Mouse (Mus musculus) hindbrain, embryonic 10.5 days (tissue): ENCODE results near the gene Tbcd. TPM values are rescaled to one million over a fixed set of nuclear protein-coding genes. Genes with fewer than 3 reads are reported as not detected.

Experiments
- DNase-seq: peaks from one replicate; pipeline ENCODE4 v3.0.0-alpha.2; 2017; ENCODE audit warnings: low spot score
- H3K27ac ChIP-seq: fragments of 300-500 bp; sonication (generic); 2 replicates; pipeline ENCODE4 v1.5.1; 2016; ENCODE audit warnings: mild to moderate bottlenecking, moderate library complexity
- H3K27me3 ChIP-seq: fragments of 300-500 bp; sonication (generic); 2 replicates; pipeline ENCODE4 v1.6.1; 2016; ENCODE audit warnings: mild to moderate bottlenecking; ENCODE audit not compliant: poor library complexity, insufficient read depth, severe bottlenecking
- H3K36me3 ChIP-seq: fragments of 300-500 bp; sonication (generic); 2 replicates; pipeline ENCODE4 v1.6.1; 2016; ENCODE audit warnings: mild to moderate bottlenecking, moderate library complexity
- H3K4me1 ChIP-seq: fragments of 300-500 bp; sonication (generic); replicated peaks from 2 replicates; pipeline ENCODE4 v1.6.1; 2016; ENCODE audit warnings: mild to moderate bottlenecking
- H3K4me3 ChIP-seq: fragments of 300-500 bp; sonication (generic); 2 replicates; pipeline ENCODE4 v1.5.1; 2016; ENCODE audit warnings: mild to moderate bottlenecking, moderate library complexity
- H3K9me3 ChIP-seq: fragments of 300-500 bp; sonication (generic); 2 replicates; pipeline ENCODE4 v1.6.1; 2016; ENCODE audit warnings: mild to moderate bottlenecking, moderate library complexity
- WGBS: fragments of 180-500 bp; shearing (Covaris S2); methylation state at CpG from one replicate; pipeline ENCODE4 v1.1.7; 2016; 5-methylcytosine and 5-hydroxymethylcytosine counted together
- polyA plus RNA-seq: library from polyadenylated mRNA; unstranded; fragments of >200 nt; fragmentation: Nextera tagmentation; extraction: Ambion mirVana; gene quantifications from 2 replicates; pipeline ENCODE4 v1.2.1, GENCODE M21; 2016

Gene Tbcd
- 59.0 and 61.8 TPM in 2 replicates for polyA plus RNA-seq

DNA sequence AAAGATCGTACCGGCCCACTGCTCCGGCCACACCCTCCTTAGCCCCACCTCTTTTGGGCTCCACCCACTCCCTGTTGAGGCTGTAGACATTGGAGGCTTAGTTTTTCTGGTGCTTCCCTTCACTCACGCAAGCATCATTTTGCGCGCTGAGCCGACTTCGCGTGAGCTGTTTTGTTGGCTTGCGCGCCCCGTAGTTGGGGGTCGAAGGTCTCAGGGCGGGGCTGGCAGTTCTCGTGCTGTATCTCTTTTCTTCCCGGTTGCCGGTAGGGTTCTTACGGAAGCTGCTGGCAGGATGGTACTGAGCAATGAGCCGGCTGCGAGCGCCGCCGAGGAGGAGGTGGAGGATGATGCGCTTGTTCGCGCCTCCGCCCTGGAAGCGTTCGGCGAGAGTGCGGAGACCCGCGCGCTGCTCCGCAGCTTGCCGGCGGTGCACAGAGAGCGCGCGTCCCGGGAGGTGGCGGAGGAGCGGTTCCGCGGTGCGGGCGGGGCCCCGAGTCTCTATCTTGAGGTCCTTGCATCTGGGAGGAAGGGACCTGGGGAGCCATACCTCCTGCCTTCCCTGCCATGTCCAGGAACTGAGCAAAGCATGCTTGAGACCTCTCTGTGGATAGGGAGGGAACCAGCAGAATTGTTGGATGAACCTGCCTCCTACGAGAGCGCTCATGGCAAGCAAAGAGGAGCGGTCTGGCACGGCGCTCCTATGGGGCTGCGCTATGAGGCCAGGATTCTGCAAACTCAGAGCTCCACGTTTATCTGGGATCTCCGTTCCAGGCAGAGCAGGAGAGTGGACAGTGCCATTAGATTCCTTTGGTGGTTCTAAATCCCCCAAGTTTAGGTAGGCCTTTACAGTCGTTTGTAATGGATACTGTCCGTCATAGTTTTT lies at the start of gene Tbcd:
Gene Tbcd, plus strand, starts transcription at position 197 of the 883 bp plus-strand sequence.
- H3K27ac ChIP-seq = peak within 1 kb of the TSS; percentile 88
- under 1% methylated on average over 58 of the region's 58 CpGs for WGBS

DNA sequence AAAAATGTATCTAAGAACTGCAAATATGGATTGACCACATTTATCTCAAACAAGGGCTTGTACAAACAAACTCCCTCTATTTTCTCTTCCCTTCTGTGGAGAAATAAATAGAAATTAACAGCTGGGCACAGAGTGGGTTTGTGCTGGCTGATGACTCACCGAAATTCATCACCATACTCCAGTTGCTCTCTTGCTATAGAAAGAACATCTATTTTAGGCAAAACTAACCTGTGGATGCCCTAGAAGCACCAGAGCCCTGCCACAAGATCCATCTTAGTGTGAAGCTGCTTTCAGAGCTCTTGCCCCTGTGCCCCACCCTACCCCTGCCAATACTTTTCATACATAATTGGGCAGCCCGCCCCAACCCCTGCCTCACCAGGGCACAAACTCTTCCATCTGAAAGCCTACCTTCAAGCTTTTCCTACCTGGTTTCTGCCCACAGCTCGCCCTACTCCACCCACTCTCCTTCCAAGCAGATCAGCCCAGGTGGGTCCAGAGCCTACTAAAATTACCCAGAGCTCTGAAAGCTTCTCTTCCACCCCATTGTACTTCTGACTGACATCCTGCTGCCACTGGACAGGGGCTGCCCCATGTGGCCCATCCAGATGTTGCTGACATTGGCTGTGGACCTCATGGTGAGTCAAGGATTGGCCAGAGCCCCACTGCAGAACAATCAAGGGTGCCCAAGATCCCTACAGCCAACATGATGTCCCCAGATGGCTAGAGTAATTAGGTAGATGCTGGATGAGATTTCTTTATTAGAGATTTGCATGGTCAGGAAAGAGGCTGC lies 44.2 kb upstream of the Tbcd start:
- Histone ChIP-seq H3K4me1 (no peaks in the 10 kb centered on the region), H3K4me3 (no peak overlapping the region), H3K36me3 (no peaks in the 10 kb centered on the region), H3K9me3 (no peaks in the 10 kb centered on the region), H3K27me3 (no peaks in the 10 kb centered on the region), H3K27ac (no peak overlapping the region)
- 78% methylated on average over 3 of the region's 3 CpGs for WGBS
- DNase-seq = no peak

More for the DNA sequence above, at the start of gene Tbcd:
- H3K27me3 ChIP-seq = peaks cover 6% of the 10 kb centered on the region; the same call in 1 of the 2 replicates
- peak within 1 kb of the TSS; percentile 85 for H3K4me3 ChIP-seq
- H3K9me3 ChIP-seq = no peaks in the 10 kb centered on the region
- H3K4me1 ChIP-seq = peaks cover 22% of the 10 kb centered on the region
- DNase-seq = peak; percentile 96
- H3K36me3 ChIP-seq = peaks cover 28% of the 10 kb centered on the region

DNA sequence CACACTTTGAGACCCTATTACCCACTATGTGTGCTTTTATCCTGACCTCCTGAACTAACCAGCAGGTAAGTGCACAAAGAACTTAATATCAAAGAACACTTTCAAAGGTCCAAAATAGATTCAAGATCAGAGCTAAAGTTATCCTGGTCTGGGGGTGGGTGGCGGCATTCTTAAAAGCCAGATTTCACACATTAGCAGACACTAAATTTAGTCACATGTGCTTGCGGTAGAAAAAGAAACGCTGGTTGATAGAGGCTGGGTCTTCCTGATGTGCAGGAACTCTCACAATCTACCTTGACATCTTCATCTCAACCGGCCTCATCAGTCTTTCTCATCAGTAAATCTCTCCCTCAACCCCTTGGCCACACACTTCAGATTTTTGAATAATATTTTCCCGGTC lies 37.0 kb upstream of the Tbcd start:
- H3K27me3 ChIP-seq = no peaks in the 10 kb centered on the region
- WGBS = 87% methylated on average over 5 of the region's 5 CpGs
- no peak overlapping the region for H3K4me3 ChIP-seq
- no peaks in the 10 kb centered on the region for H3K4me1 ChIP-seq
- no peak overlapping the region for H3K27ac ChIP-seq
- DNase-seq = no peak
- no peaks in the 10 kb centered on the region for H3K36me3 ChIP-seq
- no peaks in the 10 kb centered on the region for H3K9me3 ChIP-seq

DNA sequence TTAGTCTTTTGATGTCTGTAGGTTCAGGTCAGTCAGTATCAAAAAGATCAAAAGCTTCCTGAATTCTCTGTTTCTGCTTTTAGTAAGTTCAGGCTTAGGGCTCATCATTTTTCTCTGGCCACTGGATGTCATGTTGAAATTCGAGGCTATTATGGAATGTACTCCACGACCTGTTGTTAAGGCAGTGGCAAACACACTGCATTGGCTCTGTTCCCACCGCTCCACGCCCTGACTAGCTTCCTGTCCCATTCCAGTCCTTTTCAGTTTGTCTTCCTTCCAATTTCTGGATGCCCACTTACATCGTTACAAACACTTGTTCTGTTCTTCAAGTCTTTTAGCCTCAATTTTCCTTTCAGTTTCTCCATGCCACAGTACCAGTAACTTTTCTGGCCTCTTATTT lies 36.4 kb upstream of the Tbcd start:
- no peaks in the 10 kb centered on the region for H3K36me3 ChIP-seq
- no peak overlapping the region for H3K27ac ChIP-seq
- peaks cover under 1% of the 10 kb centered on the region for H3K4me1 ChIP-seq
- DNase-seq = no peak
- no peak overlapping the region for H3K4me3 ChIP-seq
- H3K9me3 ChIP-seq = no peaks in the 10 kb centered on the region
- WGBS = 85% methylated on average over 5 of the region's 5 CpGs
- no peaks in the 10 kb centered on the region for H3K27me3 ChIP-seq

DNA sequence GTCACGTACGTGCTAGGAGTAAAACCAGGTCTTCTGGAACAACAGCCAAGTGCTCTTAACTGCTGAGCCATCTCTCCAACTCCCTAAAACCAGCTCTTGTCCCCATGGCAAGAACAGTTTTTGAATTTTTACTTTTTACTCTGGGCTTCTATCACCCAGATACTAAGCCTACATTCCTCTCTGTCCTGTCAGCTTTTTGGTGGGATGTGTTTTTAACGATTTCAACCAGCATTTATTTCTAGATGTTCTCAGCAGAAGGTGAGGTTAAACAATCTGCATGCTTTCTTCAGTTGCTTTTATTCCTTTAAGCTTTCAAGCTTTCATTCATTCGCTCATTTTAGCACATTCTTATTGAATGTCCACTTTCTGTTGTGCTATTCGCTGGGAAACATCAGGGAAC lies 33.8 kb upstream of the Tbcd start:
- H3K4me3 ChIP-seq = no peak overlapping the region
- DNase-seq = no peak
- no peaks in the 10 kb centered on the region for H3K9me3 ChIP-seq
- 85% methylated on average over 5 of the region's 5 CpGs for WGBS
- no peaks in the 10 kb centered on the region for H3K36me3 ChIP-seq
- no peak overlapping the region for H3K27ac ChIP-seq
- no peaks in the 10 kb centered on the region for H3K27me3 ChIP-seq
- peaks cover 18% of the 10 kb centered on the region for H3K4me1 ChIP-seq

DNA sequence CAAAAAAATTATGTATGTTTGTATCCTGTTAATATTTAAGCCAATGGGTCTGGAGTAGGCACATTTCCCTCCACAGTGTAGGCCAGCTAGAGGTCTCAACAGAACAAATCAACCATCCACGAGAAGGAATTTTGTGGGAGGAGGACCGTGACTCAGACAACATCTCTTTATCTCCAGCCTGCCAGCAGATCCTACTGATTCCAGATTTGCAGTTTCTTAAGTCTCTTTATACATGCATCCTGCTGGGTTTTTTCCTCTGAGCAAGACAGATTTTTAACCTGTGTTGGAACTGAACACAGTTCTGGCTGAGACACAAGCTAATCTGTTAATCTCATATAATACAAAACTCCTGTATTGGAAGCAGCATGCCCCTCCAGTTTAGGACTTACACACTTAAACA lies 32.8 kb upstream of the Tbcd start:
- Histone ChIP-seq H3K27ac (no peak overlapping the region), H3K4me3 (no peak overlapping the region), H3K36me3 (no peaks in the 10 kb centered on the region), H3K27me3 (no peaks in the 10 kb centered on the region), H3K9me3 (no peaks in the 10 kb centered on the region), H3K4me1 (peaks cover 18% of the 10 kb centered on the region)
- no peak for DNase-seq
- WGBS = 74% methylated on average over 2 of the region's 2 CpGs

DNA sequence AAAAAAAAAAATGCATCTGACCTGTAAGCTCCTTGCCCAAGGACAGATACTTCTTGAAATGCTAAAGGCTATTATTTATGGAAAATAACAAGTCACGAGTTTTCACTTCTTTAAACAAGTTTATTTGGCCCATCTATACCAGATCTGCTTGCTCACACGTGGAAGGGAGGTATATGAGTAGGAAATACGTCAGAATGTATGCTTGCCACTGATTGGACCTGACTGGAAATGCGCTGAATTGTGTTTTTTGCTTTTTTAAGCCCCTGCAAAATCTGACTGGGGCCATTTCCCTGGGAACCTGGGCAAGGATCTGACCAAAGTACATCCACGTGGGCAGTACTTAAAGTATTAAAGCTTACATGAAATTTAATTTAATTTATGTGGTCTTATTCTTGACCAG lies 31.4 kb upstream of the Tbcd start:
- Histone ChIP-seq H3K4me1 (peaks cover 18% of the 10 kb centered on the region), H3K27ac (no peak overlapping the region), H3K27me3 (no peaks in the 10 kb centered on the region), H3K36me3 (no peaks in the 10 kb centered on the region), H3K9me3 (no peaks in the 10 kb centered on the region), H3K4me3 (peak overlapping the region; percentile 74)
- WGBS = 58% methylated on average over 5 of the region's 5 CpGs
- DNase-seq = no peak

DNA sequence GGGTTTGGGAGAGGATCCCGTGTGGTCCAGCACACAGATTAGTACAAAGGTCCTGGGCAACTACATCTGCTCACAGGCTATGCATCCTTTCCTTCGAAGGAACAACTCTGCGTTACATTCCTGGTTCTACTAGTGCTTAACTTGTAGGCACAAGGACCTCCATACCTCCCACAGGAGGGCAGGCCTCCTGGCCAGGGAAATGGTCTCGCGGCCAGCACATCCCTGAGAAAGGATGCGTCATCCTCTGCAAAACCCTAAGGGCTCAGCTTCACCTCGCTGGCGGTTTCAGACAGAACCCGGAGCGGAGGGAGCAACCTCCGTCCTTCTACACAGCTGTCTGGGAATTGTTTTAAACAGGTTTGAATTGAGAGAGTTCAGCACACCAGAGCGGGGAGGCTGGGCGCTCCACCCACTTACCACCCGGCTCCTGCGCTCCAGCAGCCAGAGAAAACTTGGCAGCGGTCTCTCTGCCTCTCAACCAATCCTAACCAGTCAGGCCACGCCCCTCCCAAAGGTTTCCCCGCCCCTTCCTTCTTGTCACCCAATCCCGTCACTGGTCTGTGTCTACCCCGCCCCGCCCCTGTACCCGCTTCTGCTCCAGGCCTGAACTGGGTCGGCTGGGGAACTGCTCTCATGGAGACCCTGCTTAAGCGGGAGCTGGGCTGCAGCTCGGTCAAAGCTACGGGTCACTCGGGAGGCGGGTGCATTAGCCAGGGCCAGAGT lies 30.8 kb upstream of the Tbcd start, which contains the start of gene Fn3krp:
Gene Fn3krp, plus strand, starts transcription at position 572 of the 723 bp plus-strand sequence.
- H3K9me3 ChIP-seq = no peaks in the 10 kb centered on the region
- DNase-seq = peak; percentile 98
- WGBS = 2% methylated on average over 28 of the region's 28 CpGs
- H3K4me1 ChIP-seq = peaks cover 18% of the 10 kb centered on the region
- H3K27ac ChIP-seq = peak within 1 kb of the TSS; percentile 85
- H3K36me3 ChIP-seq = no peaks in the 10 kb centered on the region
- H3K4me3 ChIP-seq = peak within 1 kb of the TSS; percentile 74
- no peaks in the 10 kb centered on the region for H3K27me3 ChIP-seq

DNA sequence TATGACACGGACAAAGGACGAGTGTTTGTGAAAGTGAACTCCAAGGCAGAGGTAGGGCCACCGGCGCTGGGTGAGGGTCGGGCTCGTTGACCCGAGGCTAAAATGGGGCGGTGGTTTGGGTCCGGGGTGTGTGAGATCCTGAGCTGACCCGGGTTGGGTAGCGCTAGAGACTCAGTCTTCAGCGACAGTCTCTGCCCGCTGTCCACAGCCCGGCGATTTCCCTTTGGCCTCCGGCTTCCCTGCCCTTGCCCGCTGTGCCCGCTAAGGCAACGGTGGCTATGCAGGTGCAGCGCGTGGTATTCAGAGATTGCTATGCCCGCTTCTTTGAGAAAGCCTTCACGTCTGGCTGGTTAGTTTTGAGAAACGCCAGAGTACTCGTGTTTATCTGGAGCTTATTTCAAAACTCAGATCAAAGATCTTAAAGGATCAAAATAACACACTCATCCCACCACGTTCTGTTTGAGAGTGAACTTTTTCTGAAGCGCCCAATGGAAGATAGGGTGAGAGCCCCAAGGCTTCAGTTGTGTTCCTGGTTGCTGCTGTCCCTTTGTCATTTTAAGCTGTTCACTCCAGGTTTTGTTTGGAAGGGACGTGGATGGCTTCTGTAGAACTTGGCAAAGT lies 30.1 kb upstream of the Tbcd start:
- WGBS = 1% methylated on average over 28 of the region's 28 CpGs
- Histone ChIP-seq H3K4me1 (peaks cover 18% of the 10 kb centered on the region), H3K27ac (peak overlapping the region; percentile 85), H3K36me3 (no peaks in the 10 kb centered on the region), H3K9me3 (no peaks in the 10 kb centered on the region), H3K4me3 (peak overlapping the region; percentile 74), H3K27me3 (no peaks in the 10 kb centered on the region)
- DNase-seq = no peak

DNA sequence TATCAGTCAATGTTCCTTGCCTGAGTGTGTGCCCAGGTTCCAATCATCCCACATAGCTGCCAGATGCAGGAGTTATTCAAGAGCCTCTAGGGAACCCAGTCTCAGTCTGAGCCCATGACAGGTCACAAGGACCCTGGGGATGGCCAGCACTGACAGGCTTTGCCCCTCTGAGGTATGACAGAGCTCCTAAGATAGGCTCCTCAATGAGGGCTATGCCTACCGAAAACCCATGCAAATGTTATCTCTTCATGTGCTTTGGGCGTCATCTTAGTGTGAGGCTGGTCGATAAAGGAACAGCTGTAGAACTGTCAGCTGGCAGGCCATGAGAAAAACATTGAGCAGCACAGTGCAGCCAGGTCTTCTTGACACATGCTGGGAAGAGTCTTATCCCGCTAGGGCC lies 18.4 kb upstream of the Tbcd start:
- Histone ChIP-seq H3K36me3 (peaks cover 22% of the 10 kb centered on the region), H3K4me3 (no peak overlapping the region), H3K4me1 (peaks cover 17% of the 10 kb centered on the region), H3K27me3 (peaks cover 17% of the 10 kb centered on the region), H3K9me3 (no peaks in the 10 kb centered on the region), H3K27ac (no peak overlapping the region)
- WGBS = 82% methylated on average over 4 of the region's 4 CpGs
- DNase-seq = no peak

DNA sequence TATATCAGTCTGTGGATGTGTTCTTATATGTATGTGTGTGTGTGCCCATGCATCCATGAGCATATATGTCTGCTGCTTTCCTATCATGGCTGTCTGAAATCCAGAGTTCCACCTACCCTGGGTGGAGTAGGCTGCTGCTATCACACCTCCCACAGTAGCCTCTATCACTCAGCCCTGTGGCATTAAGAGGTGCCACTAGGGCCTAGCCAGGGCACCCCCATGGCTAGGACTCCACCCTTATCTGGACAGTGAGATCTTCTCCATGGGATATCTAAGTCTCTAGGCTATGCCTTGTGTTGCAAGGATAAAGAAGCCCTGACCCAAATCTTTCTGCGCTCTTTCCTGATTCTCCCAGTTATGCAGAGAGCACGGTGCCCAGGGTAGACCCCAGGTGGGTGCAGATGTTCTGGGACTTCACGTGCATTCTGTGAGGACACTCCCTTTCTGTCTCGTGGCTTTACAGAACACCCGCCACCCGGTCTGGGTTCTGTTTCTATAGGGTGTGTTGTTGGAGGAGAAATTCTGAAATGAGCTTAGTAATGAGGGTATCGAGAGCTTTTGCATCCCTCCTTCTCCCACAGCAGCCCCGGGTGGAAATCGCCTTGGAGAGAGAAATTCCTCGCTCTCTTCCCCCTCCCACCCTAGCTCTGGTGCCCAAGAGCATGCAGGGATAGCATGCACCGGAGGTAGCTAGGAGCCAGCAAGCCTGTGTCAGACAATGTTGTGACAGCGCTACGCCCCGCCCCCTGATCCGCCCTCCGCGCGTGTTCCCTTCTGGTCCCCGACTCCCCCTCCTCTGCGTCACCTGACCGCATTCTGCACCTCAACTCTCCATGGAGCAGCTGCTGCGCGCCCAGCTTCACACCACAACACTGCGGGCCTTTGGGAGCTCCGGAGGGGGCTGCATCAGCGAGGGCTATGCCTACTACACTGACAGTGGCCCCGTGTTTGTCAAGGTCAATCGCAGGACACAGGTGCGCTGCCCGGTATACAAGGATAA lies 17.3 kb upstream of the Tbcd start, which contains the start of gene Fn3k:
Gene Fn3k, plus strand, starts transcription at position 758 of the 1,000 bp plus-strand sequence.
- WGBS = 9% methylated on average over 30 of the region's 30 CpGs
- Histone ChIP-seq H3K4me1 (peaks cover 28% of the 10 kb centered on the region), H3K36me3 (peaks cover 11% of the 10 kb centered on the region), H3K4me3 (peak within 1 kb of the TSS; percentile 56), H3K9me3 (no peaks in the 10 kb centered on the region), H3K27ac (0 out of 2 replicates have a peak within 1 kb of the TSS, but pooled peaks have one; percentile 24), H3K27me3 (peaks cover 17% of the 10 kb centered on the region)
- DNase-seq = peak; percentile 75
